Mouse (Mus musculus) ovary, postnatal 14 days (tissue): ENCODE results near the gene Gpcpd1.

Experiments used
- DNase-seq: peaks from one replicate; pipeline ENCODE4 v3.0.0; 2022; ENCODE audit warnings: low spot score

Gpcpd1 gene

DNA sequence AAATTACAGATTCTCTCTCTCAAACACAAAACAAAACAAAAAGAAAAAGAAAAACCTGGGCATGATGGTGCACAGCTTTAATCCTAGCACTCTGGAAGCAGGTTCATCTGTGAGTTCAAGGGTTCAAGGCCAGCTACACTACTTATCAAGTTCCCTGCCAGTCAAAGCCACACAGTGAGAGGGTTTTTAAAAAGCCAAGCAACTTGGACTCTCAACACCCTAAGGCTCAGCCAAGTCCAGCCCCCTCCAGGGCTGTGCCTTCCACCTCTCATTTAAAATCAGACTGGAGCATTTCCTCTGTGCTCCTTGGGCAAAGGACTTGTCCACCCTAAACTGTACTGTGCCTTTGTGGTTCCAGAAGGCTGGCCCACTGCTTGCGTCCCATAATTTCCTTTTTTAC is 3.3 kb downstream of the Gpcpd1 start:
- DNase-seq, result no peak

GRCm38 (mm10) chr2:132583126-132583525 is 4.4 kb downstream of the Gpcpd1 start:
- no peak for DNase-seq

DNA sequence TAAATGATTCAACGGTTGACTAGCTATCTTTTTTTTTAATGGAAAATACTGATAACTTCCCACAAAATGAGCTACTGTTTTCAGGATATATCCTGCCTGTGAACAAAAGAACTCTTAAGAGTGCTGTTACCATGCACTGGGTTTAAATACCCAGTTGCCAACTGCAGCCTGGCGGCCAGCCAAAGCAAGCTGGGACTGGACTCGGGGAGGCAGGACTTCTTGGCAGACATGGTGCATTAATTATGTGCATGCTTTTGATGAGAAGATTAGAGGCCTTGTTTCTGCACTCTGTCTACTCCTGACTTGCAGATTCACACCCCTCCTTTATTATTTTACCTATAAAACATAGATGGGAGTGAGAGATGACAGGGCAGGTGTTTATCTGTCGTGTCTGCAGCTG is 5.3 kb downstream of the Gpcpd1 start:
- peak; percentile 72 for DNase-seq

DNA sequence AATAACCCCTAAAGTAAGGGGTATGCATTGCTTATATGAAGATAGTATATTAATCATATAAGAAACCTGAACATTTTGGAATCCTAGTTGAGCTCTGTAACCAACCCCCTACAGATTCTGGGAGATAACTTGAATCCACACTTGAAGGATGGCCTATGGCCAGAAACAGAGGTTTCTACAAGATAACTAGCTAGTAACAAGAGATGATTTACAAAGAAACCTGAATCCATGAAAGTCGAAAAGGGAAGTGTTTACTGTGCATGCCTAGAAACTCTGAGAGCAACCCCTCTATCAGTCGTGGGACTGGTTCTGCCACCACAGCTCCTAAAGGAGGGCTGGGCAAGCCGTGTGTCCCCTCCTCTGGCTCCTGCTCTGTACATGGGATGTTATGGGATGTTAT is 7.8 kb downstream of the Gpcpd1 start:
- DNase-seq, result no peak

GRCm38 (mm10) chr2:132578711-132579110 is 8.8 kb downstream of the Gpcpd1 start:
- DNase-seq, result no peak

- peak; percentile 96 for DNase-seq
Observed at GRCm38 (mm10) chr2:132578059-132578458, 9.5 kb downstream of the Gpcpd1 start.

DNA sequence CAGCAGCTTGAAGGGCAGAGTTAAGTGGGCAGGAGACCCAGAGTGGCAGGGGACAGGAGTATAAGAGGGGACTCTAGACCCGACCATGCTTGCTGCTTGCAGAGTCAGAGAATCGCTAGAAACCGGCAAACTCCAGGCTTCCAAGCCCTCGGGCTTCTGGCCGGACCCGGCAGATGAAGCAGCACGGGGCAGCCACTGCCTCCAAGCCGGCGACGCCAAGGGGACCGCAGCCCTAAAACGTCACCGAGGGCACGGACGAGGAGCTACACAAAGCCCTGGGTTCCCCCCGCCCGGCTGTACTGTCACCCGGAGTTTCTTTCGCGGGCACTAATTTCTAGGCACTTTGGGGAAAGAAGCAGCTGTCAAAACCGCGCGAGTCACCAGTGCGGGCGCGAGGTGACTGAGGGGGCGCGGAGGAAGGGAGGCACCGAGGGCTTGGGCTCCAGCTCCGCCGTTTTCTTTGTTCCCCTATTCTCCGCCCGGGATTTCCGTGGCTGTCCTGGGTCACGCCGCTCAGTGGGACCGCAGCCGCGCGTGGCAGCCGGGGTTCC is 10.0 kb downstream of the Gpcpd1 start:
- no peak for DNase-seq

GRCm38 (mm10) chr2:132576522-132577135 is 10.9 kb downstream of the Gpcpd1 start:
- no peak for DNase-seq

DNA sequence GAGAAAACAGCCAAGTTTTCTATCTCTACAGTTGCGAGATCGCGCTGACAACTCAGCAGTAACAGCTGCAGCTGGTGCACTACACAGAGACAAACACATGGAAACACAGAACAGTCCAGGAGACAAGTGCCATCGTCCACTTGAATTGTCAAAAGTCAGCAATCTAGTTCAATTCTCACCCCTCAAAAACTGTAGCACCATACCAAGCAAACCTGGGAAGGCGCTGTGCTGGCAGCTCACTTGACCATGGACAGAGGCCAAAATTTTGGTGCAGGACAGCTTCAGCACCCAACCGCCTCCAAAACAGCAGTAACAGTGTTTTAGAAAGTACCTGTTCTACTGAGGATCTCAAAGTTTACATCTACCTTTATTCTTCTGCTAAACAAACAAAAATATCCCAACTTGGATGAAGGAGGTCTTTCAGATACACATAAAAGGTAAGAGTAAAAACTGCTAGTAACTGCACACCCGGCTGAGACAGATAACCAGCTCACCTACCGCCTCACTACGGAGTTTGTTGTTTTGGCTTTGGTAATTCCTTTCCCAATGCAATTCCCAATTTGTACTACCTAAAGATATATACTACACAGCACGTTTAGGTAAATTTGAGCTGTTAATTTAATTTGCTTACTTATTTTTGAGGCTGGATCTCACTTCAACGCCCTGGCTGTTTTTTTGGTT is 11.6 kb downstream of the Gpcpd1 start:
- no peak for DNase-seq

DNA sequence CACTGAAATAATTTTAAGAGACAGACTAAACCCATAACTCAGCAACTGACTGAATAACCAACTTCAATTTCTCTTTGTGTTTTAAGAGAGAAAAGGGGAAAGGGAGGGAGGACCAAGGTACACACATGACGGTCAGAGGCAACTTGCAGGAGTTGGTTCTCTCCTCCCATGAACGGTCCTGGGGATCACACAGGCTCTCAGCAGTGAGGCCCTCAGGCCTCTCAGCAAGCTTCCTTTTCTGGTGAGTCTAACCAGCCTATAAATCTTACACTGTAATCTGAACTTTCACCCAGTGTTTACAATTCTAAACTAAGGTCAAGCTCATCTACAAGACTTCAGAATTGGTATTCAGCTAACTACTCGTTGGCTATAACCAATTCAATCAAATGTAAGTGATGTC is 12.3 kb downstream of the Gpcpd1 start:
- DNase-seq, result no peak

GRCm38 (mm10) chr2:132573280-132573679 is 14.2 kb downstream of the Gpcpd1 start:
- no peak for DNase-seq

DNA sequence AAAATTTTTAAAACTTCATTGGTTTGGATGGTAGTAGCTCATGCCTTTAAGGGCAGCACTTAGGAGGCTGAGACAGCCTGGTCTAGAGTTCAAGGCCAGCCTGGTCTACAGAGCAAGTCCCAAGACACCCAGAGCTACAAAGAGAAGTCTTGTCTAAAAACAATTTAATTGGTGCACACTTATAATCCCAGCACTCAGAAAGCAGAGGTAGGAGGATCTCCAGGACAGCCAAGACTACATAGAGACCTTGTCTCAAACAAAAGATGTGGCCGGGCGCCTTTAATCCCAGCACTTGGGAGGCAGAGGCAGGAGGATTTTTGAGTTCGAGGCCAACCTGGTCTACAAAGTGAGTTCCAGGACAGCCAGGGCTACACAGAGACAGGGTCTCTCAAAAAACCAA is 14.9 kb downstream of the Gpcpd1 start:
- no peak for DNase-seq

DNA sequence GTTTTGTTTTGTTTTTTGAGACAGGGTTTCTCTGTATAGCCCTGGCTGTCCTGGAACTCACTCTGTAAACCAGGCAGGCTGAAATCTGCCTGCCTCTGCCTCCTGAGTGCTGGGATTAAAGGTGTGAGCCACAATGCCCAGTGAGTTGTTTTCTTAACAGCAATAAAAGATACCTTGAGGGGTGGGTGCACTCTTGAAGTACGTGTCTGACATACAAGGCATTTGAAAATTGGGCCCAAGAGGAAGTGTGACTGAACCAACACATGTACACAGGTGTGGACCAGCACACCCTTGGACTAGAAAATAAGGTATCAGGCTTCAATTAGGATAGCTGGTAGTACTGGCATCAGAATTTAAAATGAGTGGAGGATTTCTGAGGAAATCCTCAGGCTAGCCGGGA is 16.2 kb downstream of the Gpcpd1 start:
- no peak for DNase-seq

DNA sequence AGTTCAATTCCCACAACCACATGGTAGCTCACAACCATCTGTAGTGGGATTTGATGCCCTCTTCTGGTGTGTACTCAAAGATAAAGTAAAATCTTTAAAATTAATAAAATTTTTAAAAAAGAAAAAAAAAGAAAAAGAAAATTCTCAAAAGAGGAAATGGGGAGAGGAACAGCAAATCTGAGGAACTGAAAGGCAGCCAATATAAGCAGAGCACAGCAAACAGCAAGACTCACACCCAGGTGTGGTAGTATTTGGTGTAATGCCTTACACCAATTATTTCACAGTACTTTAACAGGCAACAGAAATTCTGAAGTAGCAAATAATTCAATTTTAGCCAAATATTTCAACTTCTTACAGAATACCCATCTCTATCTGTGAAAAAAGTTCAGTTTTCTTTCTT is 16.7 kb downstream of the Gpcpd1 start:
- no peak for DNase-seq

DNA sequence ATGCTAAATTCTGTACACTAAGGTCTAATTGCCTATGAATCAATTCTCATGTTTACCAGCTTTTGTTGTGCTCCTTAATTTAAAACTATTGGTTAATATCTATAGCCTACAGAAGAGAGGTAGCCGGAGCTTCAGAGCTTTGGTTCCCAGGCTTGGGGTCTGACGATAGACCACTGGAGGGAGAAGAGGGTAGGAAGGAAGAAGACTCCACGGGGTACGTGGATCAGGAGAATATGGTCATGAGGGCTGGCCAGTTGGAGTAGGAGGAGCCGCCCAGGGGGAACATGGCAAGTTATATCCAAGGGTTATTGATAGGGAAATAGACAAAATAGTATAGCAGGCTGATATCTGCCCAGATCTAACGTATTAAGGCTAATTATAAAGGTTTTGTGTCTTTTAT is 17.8 kb downstream of the Gpcpd1 start:
- DNase-seq, result no peak

GRCm38 (mm10) chr2:132567414-132567813 is 20.1 kb downstream of the Gpcpd1 start:
- no peak for DNase-seq

DNA sequence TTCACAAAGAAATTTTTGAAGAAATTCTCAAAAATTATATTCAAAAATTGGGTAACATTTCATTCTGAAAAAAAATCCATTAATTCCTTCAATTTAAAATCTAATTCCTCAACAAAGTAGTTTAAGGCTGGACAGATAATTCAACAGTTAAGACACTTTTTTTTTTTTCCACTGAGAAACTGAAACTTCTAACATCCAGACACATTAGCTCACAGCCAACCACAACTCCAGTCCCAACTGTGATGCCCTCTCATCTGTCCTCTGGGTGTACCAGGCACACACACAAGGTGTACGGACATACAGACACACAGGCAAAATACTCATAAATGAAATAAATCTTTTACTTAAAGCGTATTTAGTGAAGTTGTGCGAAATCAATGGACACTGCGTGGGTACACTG is 25.7 kb downstream of the Gpcpd1 start:
- DNase-seq, result no peak

GRCm38 (mm10) chr2:132527864-132528263 is 59.7 kb downstream of the Gpcpd1 start:
- DNase-seq, result no peak

DNA sequence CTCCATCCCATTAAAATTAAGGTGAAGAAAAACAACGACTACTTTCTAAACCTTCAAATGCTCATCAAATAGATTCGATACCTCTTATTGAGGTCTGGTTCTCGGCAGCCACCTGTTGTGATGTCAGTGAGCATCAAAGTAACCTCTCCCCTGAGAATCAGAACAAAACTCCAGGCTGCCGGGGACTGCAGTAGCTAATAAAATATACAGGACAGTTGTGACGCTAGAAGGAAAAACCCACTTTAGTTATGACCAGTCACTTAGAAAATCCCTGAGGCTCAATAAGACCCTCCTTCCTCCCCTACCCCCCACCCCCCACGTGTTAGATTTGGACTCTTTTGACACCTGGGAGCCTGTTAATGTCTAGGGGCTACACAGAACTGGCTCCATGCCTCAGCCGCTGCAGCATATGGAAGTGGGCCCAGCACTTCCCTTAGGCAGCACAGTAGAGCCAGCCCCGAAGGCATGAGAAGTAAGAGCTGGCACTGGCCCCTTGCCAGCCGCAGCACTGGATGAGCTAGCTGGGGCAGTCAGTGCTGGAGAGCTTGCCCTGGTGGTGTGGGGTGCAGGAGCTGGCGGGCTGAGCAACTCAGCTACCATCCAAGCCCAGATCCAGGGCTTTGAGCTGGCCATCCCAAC is 60.5 kb downstream of the Gpcpd1 start:
- DNase-seq, result no peak

DNA sequence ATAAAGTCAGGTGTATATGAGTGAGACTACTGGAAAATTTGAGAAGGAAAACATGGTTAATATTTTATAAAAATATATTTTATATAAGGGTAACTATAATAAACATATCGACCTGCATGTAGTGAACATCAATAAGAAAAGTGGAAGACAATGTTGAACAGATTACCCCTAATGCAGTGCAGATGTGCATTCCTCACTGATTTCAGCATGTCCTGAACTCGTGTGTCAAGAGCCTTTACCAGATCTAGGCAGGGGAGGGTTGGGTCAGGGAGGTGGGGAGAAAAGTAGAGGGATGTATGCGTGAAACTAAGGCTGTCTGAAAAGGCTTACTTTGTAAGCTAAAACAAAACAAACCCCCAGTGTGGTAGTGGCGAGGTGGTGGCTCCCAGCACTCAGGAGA is 61.4 kb downstream of the Gpcpd1 start:
- no peak for DNase-seq

- no peak for DNase-seq
Observed at GRCm38 (mm10) chr2:132518021-132518901, 69.3 kb downstream of the Gpcpd1 start.

GRCm38 (mm10) chr2:132517194-132517836 is 70.2 kb downstream of the Gpcpd1 start:
- DNase-seq, result no peak
